In genomic region chr11:61176321-61176720, GRCm38 (mm10) we compare ENCODE assay signal across 14 mouse cellular contexts. TPM values are rescaled to one million over a fixed set of nuclear protein-coding genes. Genes with fewer than 3 reads are reported as not detected.
DNase-seq lines count a peak whose midpoint lies in the region; ATAC-seq lines count a peak whose summit lies in the region.
"Had no signal": no experiment of that assay in that cellular context is flagged by ENCODE, and none has a peak within 500 bp of the region (broad histone marks: within the 10 kb centered on the region; RNA-seq: fewer than 3 reads in every experiment).

No protein-coding gene starts in this region.

- 0 out of 2 replicates have a peak overlapping the region, but pooled peaks have one; percentile 1 for H3K4me3 ChIP-seq in midbrain, embryonic 10.5 days
- no peak overlapping the region for H3K4me3 ChIP-seq in midbrain, embryonic 11.5 days (ENCODE audit: low read depth, low read length)
- no peak overlapping the region for H3K4me3 ChIP-seq in forebrain, embryonic 16.5 days (replicated peaks; ENCODE audit: low read length)
- H3K4me3 ChIP-seq: embryonic facial prominence, embryonic 15.5 days; heart, embryonic 15.5 days had no signal

- 89% methylated on average over 1 of the region's 1 CpGs for WGBS in midbrain, embryonic 10.5 days
- WGBS in midbrain, embryonic 11.5 days: 95% methylated on average over 1 of the region's 1 CpGs
- WGBS in forebrain, embryonic 16.5 days: 88% methylated on average over 1 of the region's 1 CpGs

- no peak overlapping the region for H3K4me2 ChIP-seq in midbrain, embryonic 11.5 days
- no peak overlapping the region for H3K4me2 ChIP-seq in forebrain, embryonic 16.5 days (ENCODE audit: low read length)

- peaks cover 30% of the 10 kb centered on the region for H3K4me1 ChIP-seq in midbrain, embryonic 10.5 days
- H3K4me1 ChIP-seq in midbrain, embryonic 11.5 days (ENCODE audit: control insufficient read depth, insufficient read depth, low read length): peaks cover 16% of the 10 kb centered on the region
- H3K4me1 ChIP-seq in forebrain, embryonic 16.5 days (replicated peaks; ENCODE audit: control insufficient read depth, insufficient read depth, low read length): peaks cover 27% of the 10 kb centered on the region

- peaks cover 12% of the 10 kb centered on the region for H3K36me3 ChIP-seq in midbrain, embryonic 10.5 days
- no peaks in the 10 kb centered on the region for H3K36me3 ChIP-seq in midbrain, embryonic 11.5 days (ENCODE audit: control insufficient read depth, insufficient read depth, low read length)
- no peaks in the 10 kb centered on the region for H3K36me3 ChIP-seq in forebrain, embryonic 16.5 days (ENCODE audit: control insufficient read depth, insufficient read depth)
- H3K36me3 ChIP-seq: embryonic facial prominence, embryonic 15.5 days had no signal

- H3K27me3 ChIP-seq in midbrain, embryonic 10.5 days (ENCODE audit: low read depth, poor library complexity, severe bottlenecking): no peaks in the 10 kb centered on the region
- H3K27me3 ChIP-seq in midbrain, embryonic 11.5 days (ENCODE audit: control insufficient read depth, insufficient read depth, low read length): no peaks in the 10 kb centered on the region
- H3K27me3 ChIP-seq in forebrain, embryonic 16.5 days (replicated peaks; ENCODE audit: control insufficient read depth, insufficient read depth, low read length): no peaks in the 10 kb centered on the region
- H3K27me3 ChIP-seq: embryonic facial prominence, embryonic 15.5 days; heart, embryonic 15.5 days had no signal

- no peaks in the 10 kb centered on the region for H3K9me3 ChIP-seq in midbrain, embryonic 10.5 days (replicated peaks)
- no peaks in the 10 kb centered on the region for H3K9me3 ChIP-seq in midbrain, embryonic 11.5 days (ENCODE audit: control insufficient read depth, low read length)
- no peaks in the 10 kb centered on the region for H3K9me3 ChIP-seq in forebrain, embryonic 16.5 days (ENCODE audit: control insufficient read depth, low read length)
- H3K9me3 ChIP-seq: embryonic facial prominence, embryonic 15.5 days; heart, embryonic 15.5 days had no signal

- H3K9ac ChIP-seq in midbrain, embryonic 11.5 days (ENCODE audit: low read length): no peak overlapping the region
- no peak overlapping the region for H3K9ac ChIP-seq in forebrain, embryonic 16.5 days (replicated peaks; ENCODE audit: low read depth, low read length)
- H3K9ac ChIP-seq: embryonic facial prominence, embryonic 15.5 days; heart, embryonic 15.5 days had no signal

- peak overlapping the region; percentile 97; the same call in 1 of the 2 replicates for H3K27ac ChIP-seq in midbrain, embryonic 10.5 days (replicated peaks)
- H3K27ac ChIP-seq in midbrain, embryonic 11.5 days (ENCODE audit: low read depth, low read length): no peak overlapping the region
- peak overlapping the region; percentile 75 for H3K27ac ChIP-seq in forebrain, embryonic 16.5 days (ENCODE audit: low read length)
- H3K27ac ChIP-seq: heart, embryonic 15.5 days had no signal

- no peak for ATAC-seq in midbrain, embryonic 11.5 days (ENCODE audit: low FRiP score)
- ATAC-seq in forebrain, embryonic 16.5 days: no peak
- peak; percentile 31 for ATAC-seq in megakaryocyte, adult 5-6 weeks (ENCODE audit: poor library complexity, severe bottlenecking)
- no peak for ATAC-seq in erythroblast, adult 5-6 weeks (replicated peaks; ENCODE audit: low FRiP score, poor library complexity, severe bottlenecking)
- ATAC-seq: activated CD4-positive, CD25-positive, alpha-beta regulatory T cell, adult 4 months; intestine, embryonic 16.5 days had no signal

- no peak for DNase-seq in midbrain, embryonic 10.5 days (ENCODE audit: low spot score)
- DNase-seq in midbrain, embryonic 11.5 days (ENCODE audit: low spot score, missing footprints): no peak
- DNase-seq in spleen, postnatal 14 days (ENCODE audit: low spot score in 2 of 2): no peak
- no peak for DNase-seq in gastrocnemius, postnatal 36 days
- DNase-seq: cerebellum, postnatal 25 days; lung, postnatal 10 days; thymus, postnatal 36 days had no signal

- intact Hi-C loops in gastrocnemius, postnatal 36 days (cut with DNase I): no loop called here

RNA-seq across cellular contexts. Expression of gene Usp22, which starts 1.5 kb away (rescaled TPM):
- 201 and 251 TPM in 2 replicates for polyA plus RNA-seq in midbrain, embryonic 10.5 days (2016; fragmentation: Nextera tagmentation; extraction: Ambion mirVana)
- polyA plus RNA-seq in midbrain, embryonic 11.5 days (2014; fragmentation: Nextera tagmentation; extraction: Ambion mirVana): 284 and 292 TPM in 2 replicates
- polyA plus RNA-seq in forebrain, embryonic 16.5 days (2015; fragmentation: Nextera tagmentation; extraction: Ambion mirVana): 479 and 501 TPM in 2 replicates
- 22.8 and 28.6 TPM in 2 replicates for total RNA-seq in megakaryocyte, adult 5-6 weeks (2015)
- total RNA-seq in megakaryocyte, adult 5-6 weeks (2017): 40.3 and 47.4 TPM in 2 replicates
- total RNA-seq in erythroblast, adult 5-6 weeks (2015; ENCODE audit: low replicate concordance): 6.5 and 7.7 TPM in 2 replicates
- 14.6 and 18.0 TPM in 2 replicates for total RNA-seq in erythroblast, adult 5-6 weeks (2017; ENCODE audit: low replicate concordance)
- 10 to 100 TPM; 13.1 to 18.6 TPM for total RNA-seq in gastrocnemius, postnatal 36 days (2021)

RNA-seq across cellular contexts. Expression of gene Aldh3a1, which starts 31.0 kb away (rescaled TPM):
- not detected in 2 replicates for polyA plus RNA-seq in midbrain, embryonic 10.5 days (2016; fragmentation: Nextera tagmentation; extraction: Ambion mirVana)
- not detected in 2 replicates for polyA plus RNA-seq in midbrain, embryonic 11.5 days (2014; fragmentation: Nextera tagmentation; extraction: Ambion mirVana)
- 0.14 and 0.15 TPM in 2 replicates for polyA plus RNA-seq in forebrain, embryonic 16.5 days (2015; fragmentation: Nextera tagmentation; extraction: Ambion mirVana)
- not detected in 2 replicates for total RNA-seq in megakaryocyte, adult 5-6 weeks (2015)
- not detected in 2 replicates for total RNA-seq in megakaryocyte, adult 5-6 weeks (2017)
- not detected in 2 replicates for total RNA-seq in erythroblast, adult 5-6 weeks (2015; ENCODE audit: low replicate concordance)
- total RNA-seq in erythroblast, adult 5-6 weeks (2017; ENCODE audit: low replicate concordance): not detected in 2 replicates
- total RNA-seq in gastrocnemius, postnatal 36 days (2021): under 1 TPM; 0.15 to 0.47 TPM
- polyA plus RNA-seq: activated CD4-positive, CD25-positive, alpha-beta regulatory T cell, adult 4 months had no signal

RNA-seq across cellular contexts. Expression of gene Tnfrsf13b, which starts 49.8 kb away (rescaled TPM):
- polyA plus RNA-seq in midbrain, embryonic 10.5 days (2016; fragmentation: Nextera tagmentation; extraction: Ambion mirVana): 1.2 TPM in 2 replicates
- 1.1 and 1.4 TPM in 2 replicates for polyA plus RNA-seq in midbrain, embryonic 11.5 days (2014; fragmentation: Nextera tagmentation; extraction: Ambion mirVana)
- polyA plus RNA-seq in forebrain, embryonic 16.5 days (2015; fragmentation: Nextera tagmentation; extraction: Ambion mirVana): 0.57 and 1.1 TPM in 2 replicates
- total RNA-seq in megakaryocyte, adult 5-6 weeks (2015): 59.3 and 72.4 TPM in 2 replicates
- total RNA-seq in megakaryocyte, adult 5-6 weeks (2017): 82.6 and 119 TPM in 2 replicates
- 10.2 and 11.7 TPM in 2 replicates for total RNA-seq in erythroblast, adult 5-6 weeks (2015; ENCODE audit: low replicate concordance)
- total RNA-seq in erythroblast, adult 5-6 weeks (2017; ENCODE audit: low replicate concordance): 6.7 and 18.9 TPM in 2 replicates
- under 1 TPM; 0.30 to 0.43 TPM for total RNA-seq in gastrocnemius, postnatal 36 days (2021)

Comparison
In these comparisons a context has a peak if more than half of its experiments do, and no peak if none do; other contexts are left out.
1. RNA of gene Tnfrsf13b, which starts 49.8 kb away (total RNA-seq): 59.3 to 119 TPM in megakaryocyte, adult 5-6 weeks and 6.7 to 18.9 TPM in erythroblast, adult 5-6 weeks; 0.30 to 0.43 TPM in gastrocnemius, postnatal 36 days; every median in the first group is over 4 times any median in the second.